Mouse (Mus musculus) C2C12 (cell line): Measurements from ENCODE around the gene Rhbdd2.
"Not testable (repeated sequence)": the region's sequence is repeated elsewhere in the genome, so short reads cannot be mapped to it uniquely, and the experiment has no call there.

Experiments
- CTCF ChIP-seq: IDR thresholded peaks from one replicate; pipeline ENCODE4 v1.5.1; 2011; ENCODE audit not compliant: control insufficient read depth, insufficient read depth, insufficient read length
- USF1 ChIP-seq: IDR thresholded peaks from one replicate; pipeline ENCODE4 v1.6.1; 2011; ENCODE audit warnings: low read depth, mild to moderate bottlenecking, control low read depth, moderate library complexity

DNA sequence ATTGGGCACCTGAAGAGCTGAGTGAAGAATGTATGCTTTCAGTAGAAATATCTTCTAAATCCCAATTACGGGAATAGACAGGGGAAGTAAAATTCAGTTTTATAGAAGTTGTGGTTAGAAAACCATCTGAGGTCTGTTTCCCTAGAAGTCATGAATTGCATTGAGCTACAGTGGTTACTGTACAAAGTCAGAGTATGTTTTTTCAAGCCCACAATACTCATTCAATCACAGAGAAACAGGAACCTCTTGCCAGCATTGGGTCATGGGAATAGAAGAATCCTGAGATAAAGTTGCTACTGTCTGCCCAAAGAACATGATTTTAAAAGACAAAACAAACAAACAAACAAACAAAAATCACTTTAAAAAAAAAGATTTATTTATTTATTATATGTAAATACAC, 25.7 kb upstream of the Rhbdd2 start:
- not testable (repeated sequence) for TF ChIP-seq CTCF, USF1
